Comparison of ENCODE assay signal across 28 mouse cellular contexts in genomic region chr19:43792537-43792936, GRCm38 (mm10). TPM values are rescaled to one million over a fixed set of nuclear protein-coding genes. Genes with fewer than 3 reads are reported as not detected.
"Had no signal": no experiment of that assay in that cellular context is flagged by ENCODE, and none has a peak within 500 bp of the region (broad histone marks: within the 10 kb centered on the region; RNA-seq: fewer than 3 reads in every experiment).

No protein-coding gene starts in this region.

- ATAC-seq: forebrain, embryonic 13.5 days; forebrain, embryonic 14.5 days; forebrain, embryonic 15.5 days; forebrain, embryonic 16.5 days; forebrain, postnatal 0 days had no signal

- H3K4me3 ChIP-seq: embryonic facial prominence, embryonic 10.5 days; embryonic facial prominence, embryonic 12.5 days; embryonic facial prominence, embryonic 13.5 days; embryonic facial prominence, embryonic 15.5 days; erythroblast, embryonic 14.5 days; forebrain, embryonic 10.5 days; forebrain, embryonic 12.5 days; forebrain, embryonic 13.5 days; forebrain, embryonic 15.5 days; gastrocnemius, adult 2 months had no signal

- H3K36me3 ChIP-seq: embryonic facial prominence, embryonic 10.5 days; embryonic facial prominence, embryonic 12.5 days; embryonic facial prominence, embryonic 13.5 days; embryonic facial prominence, embryonic 15.5 days; forebrain, embryonic 10.5 days; forebrain, embryonic 12.5 days; forebrain, embryonic 15.5 days had no signal

- H3K4me2 ChIP-seq: embryonic facial prominence, embryonic 12.5 days; embryonic facial prominence, embryonic 13.5 days; embryonic facial prominence, embryonic 15.5 days; forebrain, embryonic 12.5 days; forebrain, embryonic 13.5 days; forebrain, embryonic 15.5 days had no signal

- H3K27ac ChIP-seq: embryonic facial prominence, embryonic 10.5 days; embryonic facial prominence, embryonic 12.5 days; embryonic facial prominence, embryonic 13.5 days; embryonic facial prominence, embryonic 15.5 days; forebrain, embryonic 10.5 days; forebrain, embryonic 12.5 days; forebrain, embryonic 13.5 days; forebrain, embryonic 15.5 days; gastrocnemius, adult 2 months had no signal

- H3K9ac ChIP-seq: embryonic facial prominence, embryonic 12.5 days; embryonic facial prominence, embryonic 13.5 days; embryonic facial prominence, embryonic 15.5 days; forebrain, embryonic 12.5 days; forebrain, embryonic 13.5 days; forebrain, embryonic 15.5 days; forebrain, postnatal 0 days had no signal

- H3K9me3 ChIP-seq: embryonic facial prominence, embryonic 10.5 days; embryonic facial prominence, embryonic 12.5 days; embryonic facial prominence, embryonic 13.5 days; embryonic facial prominence, embryonic 15.5 days; forebrain, embryonic 10.5 days; forebrain, embryonic 12.5 days; forebrain, embryonic 13.5 days; forebrain, embryonic 15.5 days had no signal

- H3K4me1 ChIP-seq: embryonic facial prominence, embryonic 10.5 days; embryonic facial prominence, embryonic 12.5 days; embryonic facial prominence, embryonic 13.5 days; embryonic facial prominence, embryonic 15.5 days; forebrain, embryonic 10.5 days; forebrain, embryonic 12.5 days; forebrain, embryonic 13.5 days; forebrain, embryonic 15.5 days had no signal

- H3K27me3 ChIP-seq: embryonic facial prominence, embryonic 12.5 days; embryonic facial prominence, embryonic 13.5 days; embryonic facial prominence, embryonic 15.5 days; forebrain, embryonic 12.5 days; forebrain, embryonic 13.5 days; forebrain, embryonic 15.5 days had no signal

- DNase-seq: cerebellum, adult 18-20 months; cerebellum, adult 2 months; cerebellum, adult 8-10 months; cerebellum, adult 9-10 months; cerebellum, adult 9-11 months; cerebellum, postnatal 10 days; cerebellum, postnatal 14 days; cerebellum, postnatal 25 days; cerebellum, postnatal 36 days; embryo, embryonic 11 days; forebrain, postnatal 0 days; gastrocnemius, adult 2 months; gastrocnemius, postnatal 10 days; gastrocnemius, postnatal 14 days; gastrocnemius, postnatal 25 days; gastrocnemius, postnatal 36 days had no signal

RNA-seq across cellular contexts. Expression of gene Abcc2, which starts 10.5 kb away (rescaled TPM):
- total RNA-seq: forebrain, postnatal 0 days; gastrocnemius, adult 2 months; gastrocnemius, postnatal 14 days; gastrocnemius, postnatal 25 days; gastrocnemius, postnatal 36 days had no signal
- polyA plus RNA-seq: embryonic facial prominence, embryonic 10.5 days; forebrain, embryonic 10.5 days; forebrain, embryonic 11.5 days; forebrain, embryonic 12.5 days; forebrain, embryonic 13.5 days; forebrain, embryonic 14.5 days; forebrain, embryonic 15.5 days; forebrain, embryonic 16.5 days had no signal
